Mouse (Mus musculus) spleen, adult 2 months (tissue): ENCODE measurements around the gene Carmil1. TPM values are rescaled to one million over a fixed set of nuclear protein-coding genes. Genes with fewer than 3 reads are reported as not detected.
A peak's percentile ranks its signal among the peaks of the same experiment; 100 is the strongest.

Source experiments
- DNase-seq, 2 experiments: peaks; one replicate each; pipeline versions ENCODE4 v3.0.0 to v3.0.0-alpha.2; 2012 to 2021; ENCODE audit warnings: low spot score in 2 of 2, low read depth in 1 of 2
- H3K27ac ChIP-seq: fragments of 200-500 bp; 2 replicates; pipeline ENCODE4 v1.5.1; 2012; ENCODE audit warnings: low read length, inconsistent platforms; ENCODE audit not compliant: insufficient read depth
- H3K27me3 ChIP-seq: fragments of 200-500 bp; 2 replicates; pipeline ENCODE4 v1.6.1; 2012; ENCODE audit warnings: mild to moderate bottlenecking, moderate library complexity, low read length, inconsistent platforms; ENCODE audit not compliant: control insufficient read depth, insufficient read depth
- H3K36me3 ChIP-seq: fragments of 200-500 bp; 2 replicates; pipeline ENCODE4 v1.6.1; 2012; ENCODE audit warnings: mild to moderate bottlenecking, low read length, inconsistent platforms; ENCODE audit not compliant: control insufficient read depth, insufficient read depth
- H3K4me1 ChIP-seq: fragments of 200-500 bp; 2 replicates; pipeline ENCODE4 v1.6.1; 2011; ENCODE audit warnings: inconsistent platforms; ENCODE audit not compliant: control insufficient read depth, insufficient read depth, insufficient read length
- H3K4me3 ChIP-seq: fragments of 200-500 bp; 2 replicates; pipeline ENCODE4 v1.5.1; 2011; ENCODE audit warnings: mild to moderate bottlenecking, inconsistent platforms; ENCODE audit not compliant: insufficient read depth, insufficient read length; ENCODE audit errors: extremely low read depth
- CTCF ChIP-seq: fragments of 200-500 bp; IDR thresholded peaks from 2 replicates; pipeline ENCODE4 v1.5.1; 2011; ENCODE audit warnings: mild to moderate bottlenecking, inconsistent platforms; ENCODE audit not compliant: insufficient read depth, insufficient read length, insufficient replicate concordance; ENCODE audit errors: extremely low read depth
- POLR2A ChIP-seq: fragments of 200-500 bp; IDR thresholded peaks from 2 replicates; pipeline ENCODE4 v1.6.1; 2011; ENCODE audit warnings: low read depth, low read length, inconsistent platforms
- WGBS: fragments of 180-500 bp; shearing (Covaris S2); methylation state at CpG from one replicate; pipeline ENCODE4 v1.1.7; 2018; 5-methylcytosine and 5-hydroxymethylcytosine counted together
- polyA plus RNA-seq: library from polyadenylated mRNA; depleted of rRNA; stranded (reverse); fragments of >200 nt; gene quantifications from 2 replicates; pipeline ENCODE4 v1.2.3, GENCODE M21; 2012

The Carmil1 gene
- polyA plus RNA-seq, 1 experiment: 4.3 TPM

- 59% methylated on average over 2 of the region's 2 CpGs for WGBS
- DNase-seq: no peak
- peaks cover 2% of the 10 kb centered on the region; the same call in 1 of the 2 replicates for H3K4me1 ChIP-seq
- TF ChIP-seq CTCF (no peak), POLR2A (no peak)
- no peaks in the 10 kb centered on the region for H3K36me3 ChIP-seq
- no peak overlapping the region for H3K27ac ChIP-seq
- no peaks in the 10 kb centered on the region for H3K27me3 ChIP-seq
- H3K4me3 ChIP-seq: no peak overlapping the region
These were observed 82.1 kb downstream of the Carmil1 start for GRCm38 (mm10) chr13:24198396-24198924.

- no peaks in the 10 kb centered on the region for H3K36me3 ChIP-seq
- H3K4me3 ChIP-seq: no peak overlapping the region
- DNase-seq: no peak
- no peak overlapping the region for H3K27ac ChIP-seq
- no peaks in the 10 kb centered on the region for H3K27me3 ChIP-seq
- H3K4me1 ChIP-seq: no peaks in the 10 kb centered on the region
- TF ChIP-seq POLR2A: no peak
- no peak for TF ChIP-seq CTCF
- WGBS: 89% methylated on average over 3 of the region's 3 CpGs
These were observed 85.2 kb downstream of the Carmil1 start for GRCm38 (mm10) chr13:24195371-24195770.

GRCm38 (mm10) chr13:24194018-24194417 lies 86.6 kb downstream of the Carmil1 start:
- Histone ChIP-seq H3K4me3 (no peak overlapping the region), H3K27ac (no peak overlapping the region), H3K36me3 (no peaks in the 10 kb centered on the region), H3K4me1 (no peaks in the 10 kb centered on the region), H3K27me3 (no peaks in the 10 kb centered on the region)
- 89% methylated on average over 5 of the region's 5 CpGs for WGBS
- TF ChIP-seq CTCF: peak; percentile 29; the same call in 1 of the 2 replicates
- no peak for TF ChIP-seq POLR2A
- no peak for DNase-seq

GRCm38 (mm10) chr13:24190875-24191663 lies 89.5 kb downstream of the Carmil1 start:
- TF ChIP-seq CTCF: no peak
- no peak for TF ChIP-seq POLR2A
- 90% methylated on average over 9 of the region's 9 CpGs for WGBS
- no peak for DNase-seq

GRCm38 (mm10) chr13:24187026-24187425 lies 93.6 kb downstream of the Carmil1 start:
- no peak overlapping the region for H3K27ac ChIP-seq
- DNase-seq: no peak
- no peaks in the 10 kb centered on the region for H3K36me3 ChIP-seq
- 79% methylated on average over 2 of the region's 2 CpGs for WGBS
- H3K27me3 ChIP-seq: no peaks in the 10 kb centered on the region
- H3K4me3 ChIP-seq: no peak overlapping the region
- TF ChIP-seq POLR2A (no peak), CTCF (no peak)
- no peaks in the 10 kb centered on the region for H3K4me1 ChIP-seq

More at GRCm38 (mm10) chr13:24190875-24191663, 89.5 kb downstream of the Carmil1 start:
- Histone ChIP-seq H3K4me1 (no peaks in the 10 kb centered on the region), H3K27me3 (no peaks in the 10 kb centered on the region), H3K4me3 (no peak overlapping the region), H3K36me3 (no peaks in the 10 kb centered on the region), H3K27ac (no peak overlapping the region)

- H3K36me3 ChIP-seq: no peaks in the 10 kb centered on the region
- H3K4me1 ChIP-seq: no peaks in the 10 kb centered on the region
- no peak overlapping the region for H3K4me3 ChIP-seq
- no peak overlapping the region for H3K27ac ChIP-seq
- WGBS: 81% methylated on average over 3 of the region's 3 CpGs
- DNase-seq: no peak
- H3K27me3 ChIP-seq: no peaks in the 10 kb centered on the region
- TF ChIP-seq CTCF: no peak
- TF ChIP-seq POLR2A: no peak
These were observed 95.0 kb downstream of the Carmil1 start for GRCm38 (mm10) chr13:24185641-24186040.

GRCm38 (mm10) chr13:24182878-24183277 lies 97.7 kb downstream of the Carmil1 start:
- H3K27me3 ChIP-seq: no peaks in the 10 kb centered on the region
- TF ChIP-seq CTCF (no peak), POLR2A (no peak)
- H3K4me1 ChIP-seq: no peaks in the 10 kb centered on the region
- WGBS: 88% methylated on average over 6 of the region's 6 CpGs
- DNase-seq: no peak
- H3K27ac ChIP-seq: no peak overlapping the region
- no peaks in the 10 kb centered on the region for H3K36me3 ChIP-seq
- H3K4me3 ChIP-seq: no peak overlapping the region
